11 mouse cellular contexts compared by ENCODE assay signal in the genomic region with DNA sequence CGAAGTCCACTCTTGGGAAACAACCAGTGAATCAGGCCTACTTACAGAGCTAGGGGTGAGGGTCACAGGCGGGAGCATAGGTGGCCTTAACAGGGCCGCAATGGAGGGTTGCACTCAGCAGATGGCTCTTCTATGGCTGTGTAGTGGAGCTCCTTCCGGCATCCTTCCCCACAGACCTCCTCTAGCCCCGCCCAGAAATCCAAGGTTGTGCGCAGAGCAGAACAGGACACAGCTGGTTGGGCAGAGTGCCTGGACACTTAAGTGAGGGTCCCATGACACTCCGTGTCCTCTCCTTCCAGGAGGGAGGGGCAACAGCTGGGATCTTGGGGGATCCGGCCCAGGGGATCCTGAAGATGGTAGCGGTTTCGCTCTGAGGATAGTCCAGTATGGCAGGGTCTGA. TPM values are rescaled to one million over a fixed set of nuclear protein-coding genes. Genes with fewer than 3 reads are reported as not detected.
A peak's percentile ranks its signal among the peaks of the same experiment; 100 is the strongest.
DNase-seq lines count a peak whose midpoint lies in the region; ATAC-seq lines count a peak whose summit lies in the region.
"Had no signal": no experiment of that assay in that cellular context is flagged by ENCODE, and none has a peak within 500 bp of the region (broad histone marks: within the 10 kb centered on the region; RNA-seq: fewer than 3 reads in every experiment).

Gene Fbxl2 (minus strand): TSS at position 164 of the 400 bp plus-strand sequence.

- DNase-seq in hindbrain, embryonic 11.5 days (ENCODE audit: low spot score): no peak
- DNase-seq in ES-CJ7 (ENCODE audit: low read depth, low spot score): peak; percentile 75
- DNase-seq in gastrocnemius, postnatal 10 days: peak; percentile 51
- no peak for DNase-seq in left cerebral cortex, postnatal 4 days
- DNase-seq in B cell, adult 2 months: no peak
- no peak for DNase-seq in cerebellum, postnatal 36 days
- DNase-seq: heart, postnatal 14 days; thymus, adult 2 months had no signal

- H3K4me2 ChIP-seq in hindbrain, embryonic 12.5 days (replicated peaks): no peak within 1 kb of the TSS
- H3K4me2 ChIP-seq in hindbrain, embryonic 11.5 days (replicated peaks; ENCODE audit: low read depth, low read length): no peak within 1 kb of the TSS

- no peak within 1 kb of the TSS for H3K27ac ChIP-seq in hindbrain, embryonic 12.5 days
- H3K27ac ChIP-seq in hindbrain, embryonic 11.5 days (ENCODE audit: low read depth, low read length): no peak within 1 kb of the TSS

- no peaks in the 10 kb centered on the region for H3K27me3 ChIP-seq in hindbrain, embryonic 12.5 days
- H3K27me3 ChIP-seq in hindbrain, embryonic 11.5 days (ENCODE audit: control insufficient read depth, insufficient read depth, low read length): no peaks in the 10 kb centered on the region
- H3K27me3 ChIP-seq: CH12.LX had no signal

- H3K9ac ChIP-seq in hindbrain, embryonic 12.5 days: no peak within 1 kb of the TSS
- H3K9ac ChIP-seq in hindbrain, embryonic 11.5 days (ENCODE audit: low read depth, low read length): no peak within 1 kb of the TSS

- ATAC-seq in hindbrain, embryonic 12.5 days (ENCODE audit: low FRiP score): no peak
- ATAC-seq in hindbrain, embryonic 11.5 days (ENCODE audit: low FRiP score): no peak
- no peak for ATAC-seq in monocyte, adult 5-6 weeks (replicated peaks; ENCODE audit: insufficient number of reproducible peaks, low FRiP score, low TSS enrichment, poor library complexity, severe bottlenecking)

- intact Hi-C loops in left cerebral cortex, postnatal 4 days (cut with DNase I): no loop called here

- H3K4me1 ChIP-seq in hindbrain, embryonic 12.5 days: no peaks in the 10 kb centered on the region; the same call in 1 of the 2 replicates
- H3K4me1 ChIP-seq in hindbrain, embryonic 11.5 days (replicated peaks; ENCODE audit: control insufficient read depth, insufficient read depth, low read length): no peaks in the 10 kb centered on the region

- no peak within 1 kb of the TSS for H3K4me3 ChIP-seq in hindbrain, embryonic 12.5 days
- no peak within 1 kb of the TSS for H3K4me3 ChIP-seq in hindbrain, embryonic 11.5 days (ENCODE audit: low read depth, low read length)

- no peaks in the 10 kb centered on the region for H3K9me3 ChIP-seq in hindbrain, embryonic 12.5 days (replicated peaks)
- H3K9me3 ChIP-seq in hindbrain, embryonic 11.5 days (ENCODE audit: control insufficient read depth, low read length): no peaks in the 10 kb centered on the region

- H3K36me3 ChIP-seq in hindbrain, embryonic 12.5 days: no peaks in the 10 kb centered on the region
- no peaks in the 10 kb centered on the region for H3K36me3 ChIP-seq in hindbrain, embryonic 11.5 days (ENCODE audit: control insufficient read depth, insufficient read depth, low read length)

- WGBS in hindbrain, embryonic 12.5 days: 93% methylated on average over 10 of the region's 10 CpGs
- WGBS in hindbrain, embryonic 11.5 days: 89% methylated on average over 10 of the region's 10 CpGs

RNA-seq across cellular contexts. Expression of gene Fbxl2, which starts in this region (rescaled TPM):
- polyA plus RNA-seq in hindbrain, embryonic 12.5 days (2016; fragmentation: Nextera tagmentation; extraction: Ambion mirVana): 11.9 and 13.0 TPM in 2 replicates
- 8.6 and 8.7 TPM in 2 replicates for polyA plus RNA-seq in hindbrain, embryonic 11.5 days (2014; fragmentation: Nextera tagmentation; extraction: Ambion mirVana)
- 1 to 10 TPM; 2.0 to 3.2 TPM for total RNA-seq in gastrocnemius, postnatal 10 days (2021)
- 10 to 100 TPM; 39.1 to 40.0 TPM for total RNA-seq in left cerebral cortex, postnatal 4 days (2021)
- total RNA-seq in monocyte, adult 5-6 weeks (2017): 2.4 to 20.7 TPM (median 10.6 TPM) in 3 replicates

Comparison
In these comparisons a context has a peak if more than half of its experiments do, and no peak if none do; other contexts are left out.
1. DNase-seq: peak in ES-CJ7 (single experiment) and gastrocnemius, postnatal 10 days (single experiment); none in hindbrain, embryonic 11.5 days (single experiment), left cerebral cortex, postnatal 4 days (single experiment), B cell, adult 2 months (0 of 2) and cerebellum, postnatal 36 days (0 of 2).